Mouse (Mus musculus): Measurements from ENCODE around the gene Map3k1. TPM values are rescaled to one million over a fixed set of nuclear protein-coding genes. Genes with fewer than 3 reads are reported as not detected.
"Not testable (repeated sequence)": the region's sequence is repeated elsewhere in the genome, so short reads cannot be mapped to it uniquely, and the experiment has no call there.

Gene Map3k1
- polyA plus RNA-seq, 1 experiment, result 19.8 TPM

DNA sequence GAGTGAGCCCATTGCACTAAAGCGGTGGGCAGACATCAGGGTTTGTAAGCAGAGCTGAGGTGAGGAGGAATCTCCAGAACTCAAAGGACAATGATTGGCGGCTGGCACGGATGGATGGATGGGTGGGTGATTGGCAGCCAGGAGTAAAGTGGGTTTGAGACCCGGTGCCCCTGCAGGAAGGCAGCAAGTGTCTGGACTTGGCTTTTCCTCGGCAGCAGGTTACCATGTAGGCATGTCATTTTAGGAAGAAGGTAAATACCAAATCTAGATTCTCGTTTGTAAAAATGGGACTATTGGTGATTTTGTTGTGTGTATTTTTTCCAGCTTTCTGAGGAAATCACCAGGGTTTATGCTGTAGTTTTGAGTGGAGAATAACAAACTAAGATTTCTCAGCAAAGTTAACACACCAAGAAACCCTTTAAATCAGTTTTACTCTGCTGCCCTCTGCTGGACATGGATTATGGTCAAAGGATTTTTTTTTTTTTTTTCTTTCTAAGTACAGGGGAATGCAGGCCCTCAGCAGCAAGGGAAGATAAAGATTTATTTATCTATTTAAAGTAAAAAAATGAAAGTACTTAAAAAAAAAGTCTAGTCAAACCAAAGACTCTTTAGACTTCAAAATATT is 66.7 kb downstream of the Map3k1 start:
- no peak for DNase-seq (ENCODE audit: low spot score)

DNA sequence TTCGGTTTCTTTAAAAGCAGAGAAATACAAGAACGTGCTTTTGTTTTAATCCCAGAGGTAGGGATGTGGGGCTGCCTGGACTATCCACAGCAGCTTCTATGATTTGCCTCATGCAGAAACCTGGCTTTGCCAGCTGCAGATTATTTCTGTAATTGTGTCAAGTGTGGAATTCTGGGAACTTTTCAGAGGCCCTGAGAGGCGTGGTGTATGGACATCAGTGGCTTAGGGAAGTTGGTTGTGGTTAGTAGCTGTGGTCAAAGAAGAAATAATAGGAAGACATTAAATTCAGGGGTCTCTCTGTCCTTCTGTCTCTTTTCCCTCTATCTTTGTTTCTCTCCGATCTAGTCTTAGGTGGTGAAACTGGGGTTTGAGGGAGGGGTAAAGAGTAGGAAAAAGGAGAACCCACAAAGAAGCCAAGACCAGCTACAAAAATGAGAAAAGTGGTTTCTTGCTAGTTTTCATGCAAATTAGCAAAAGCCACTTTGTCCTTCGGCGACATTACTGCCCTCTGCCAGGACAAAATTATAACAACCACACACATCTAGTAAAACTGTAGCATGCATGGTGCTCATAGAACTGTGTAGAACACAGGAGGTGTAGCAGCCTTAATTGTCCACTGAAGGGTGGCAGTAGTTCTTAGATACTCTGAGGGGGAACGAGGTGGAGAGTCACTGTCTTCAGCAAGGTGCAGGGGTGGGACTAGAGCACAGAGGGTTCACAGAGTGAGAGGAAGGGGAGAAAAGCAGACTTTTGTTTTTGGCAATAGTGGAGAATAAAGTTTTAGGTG is 67.4 kb downstream of the Map3k1 start:
- DNase-seq (ENCODE audit: low spot score), result no peak

GRCm38 (mm10) chr13:111726898-111727297 is 81.9 kb downstream of the Map3k1 start:
- no peak for DNase-seq (ENCODE audit: low spot score)

DNA sequence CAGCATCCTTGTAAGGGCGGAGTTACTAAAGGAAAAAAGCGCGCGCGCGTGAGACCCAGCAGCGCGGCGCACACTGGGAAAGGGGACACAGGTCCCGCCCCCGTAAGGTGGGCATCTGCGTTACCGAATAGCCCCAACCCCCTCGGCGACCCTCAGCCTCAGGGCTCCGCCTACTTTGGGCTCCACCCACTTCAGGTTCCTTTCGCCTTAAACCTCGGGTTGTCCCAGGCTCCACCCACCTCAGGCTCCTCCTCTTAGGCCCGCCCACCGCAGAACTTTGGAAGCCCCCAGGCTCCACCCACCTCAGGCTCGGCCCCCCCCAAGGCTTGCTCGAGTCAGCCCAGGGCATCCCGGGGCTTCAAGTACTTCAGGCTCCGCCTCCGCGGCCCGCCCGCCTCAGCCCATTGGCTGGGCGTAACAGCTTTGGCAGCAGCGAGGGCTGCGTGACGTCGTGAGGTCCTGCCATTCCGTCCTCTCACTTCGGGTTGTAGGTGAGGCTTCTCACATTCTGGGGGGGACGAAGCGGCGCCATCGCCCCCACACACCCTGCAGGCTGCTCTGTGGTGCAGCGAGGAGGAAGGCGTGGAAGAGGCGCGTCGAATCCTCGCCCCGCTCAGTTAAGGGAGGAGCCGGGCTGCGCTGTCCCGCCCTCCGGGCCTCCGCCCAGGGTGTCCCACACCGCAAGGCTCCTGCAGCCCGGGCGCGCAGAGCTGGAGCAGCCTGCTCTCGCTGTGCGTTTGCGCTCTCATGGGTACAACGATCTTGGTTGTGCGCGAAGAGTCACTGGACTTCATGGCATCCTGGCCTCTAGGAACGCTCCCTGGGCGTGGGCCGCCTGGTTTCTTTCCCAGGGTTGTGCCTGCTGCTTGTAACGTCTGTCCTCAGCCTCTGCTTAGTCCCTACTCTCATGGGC is 83.4 kb downstream of the Map3k1 start:
- peak; percentile 86 for DNase-seq (ENCODE audit: low spot score)

DNA sequence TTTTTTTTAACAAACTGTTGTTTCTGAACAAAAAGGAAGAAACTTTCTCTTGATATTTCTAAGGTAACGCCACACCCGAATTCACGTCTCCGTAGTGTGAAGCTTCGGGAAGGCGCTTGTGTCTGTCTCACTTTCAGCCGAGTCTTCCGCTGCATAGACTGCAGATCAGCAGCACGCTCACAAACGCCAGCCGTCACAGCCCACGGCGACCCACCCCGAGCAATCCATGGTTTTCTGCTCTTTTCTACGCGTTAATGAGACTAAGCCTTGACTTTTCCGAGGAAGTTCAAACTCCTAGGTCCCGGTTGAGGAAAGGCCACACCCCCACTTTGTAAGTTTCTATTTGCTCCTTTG is 84.0 kb downstream of the Map3k1 start:
- no peak for DNase-seq (ENCODE audit: low spot score)

DNA sequence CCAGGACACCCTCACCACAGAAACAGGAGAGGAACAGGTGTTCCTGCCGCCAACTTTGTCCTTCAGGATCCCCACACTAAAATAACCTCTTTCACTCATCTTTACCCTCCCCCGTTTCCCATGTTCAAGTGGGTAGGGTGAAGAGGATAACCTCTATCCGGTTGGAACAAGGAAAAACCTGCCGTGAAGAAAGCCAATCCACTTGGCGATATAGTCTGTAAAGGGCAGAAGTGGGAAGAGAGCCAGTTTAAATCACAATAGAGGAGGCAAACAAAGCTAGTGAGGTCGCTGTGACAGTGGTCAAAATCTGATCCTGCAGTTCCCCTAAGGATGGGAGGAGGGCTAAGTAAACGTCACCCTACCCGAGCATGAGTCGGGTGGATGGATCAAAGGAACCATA is 89.1 kb downstream of the Map3k1 start:
- no peak for DNase-seq (ENCODE audit: low spot score)

DNA sequence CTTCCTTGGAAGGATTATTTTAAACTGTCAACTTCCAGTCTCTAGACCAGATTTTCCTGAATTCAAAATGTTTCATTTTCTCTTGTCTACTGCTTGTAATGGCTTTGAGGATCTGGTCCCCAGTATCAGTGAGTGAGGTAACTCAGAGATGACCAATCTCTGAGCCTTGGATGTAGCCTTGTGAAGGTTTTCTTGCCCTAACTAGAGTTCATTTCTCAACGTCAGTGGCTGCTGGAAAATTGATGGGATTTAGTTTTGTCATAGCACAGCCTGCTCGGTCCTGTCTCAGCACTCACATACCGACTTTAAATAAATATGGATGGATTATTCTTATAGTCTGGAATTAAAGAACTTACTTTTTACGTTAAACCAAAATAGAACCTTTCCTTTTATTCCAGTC is 98.3 kb downstream of the Map3k1 start:
- DNase-seq (ENCODE audit: low spot score), result no peak

DNA sequence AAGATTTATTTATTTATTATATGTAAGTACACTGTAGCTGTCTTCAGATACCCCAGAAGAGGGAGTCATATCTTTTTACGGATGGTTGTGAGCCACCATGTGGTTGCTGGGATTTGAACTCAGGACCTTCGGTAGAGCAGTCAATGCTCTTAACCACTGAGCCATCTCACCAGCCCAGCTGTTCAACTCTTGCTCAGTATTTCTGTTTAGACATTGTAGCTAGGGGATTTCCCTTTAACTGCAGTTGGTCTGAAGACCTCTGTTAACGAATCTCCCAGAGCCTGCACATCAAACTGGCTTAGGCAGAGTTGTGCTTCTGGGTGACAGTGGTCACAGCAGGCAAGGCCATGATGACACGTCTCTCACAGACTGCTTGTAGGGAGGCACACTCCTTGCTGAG is 104.8 kb downstream of the Map3k1 start:
- not testable (repeated sequence) for DNase-seq (ENCODE audit: low spot score)

DNA sequence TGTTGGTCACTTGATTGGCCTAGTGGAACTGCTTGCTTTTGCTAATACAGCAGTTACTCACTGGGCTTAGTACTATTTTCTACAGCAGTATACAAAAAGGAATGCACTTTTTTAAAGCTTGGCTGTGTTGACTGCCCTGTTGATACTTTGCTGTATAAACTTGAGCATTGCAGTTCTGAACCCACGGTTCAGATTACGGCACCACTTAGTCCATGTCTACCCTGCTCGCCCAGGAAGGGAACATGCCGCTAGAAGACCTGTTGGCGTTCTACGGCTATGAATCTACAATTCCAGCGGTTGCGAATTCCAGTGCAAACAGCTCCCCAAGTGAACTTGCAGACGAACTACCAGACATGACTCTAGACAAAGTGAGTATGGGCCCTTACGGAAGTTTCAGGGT is 105.4 kb downstream of the Map3k1 start:
- DNase-seq (ENCODE audit: low spot score), result no peak

Other genes with a start within 250 kb of the Map3k1 start
- not detected in 2 replicates for gene Gm10198, start 216.2 kb downstream of the Map3k1 start, polyA plus RNA-seq (2012; rRNA removed)
- gene Mier3, start 128.0 kb downstream of the Map3k1 start, polyA plus RNA-seq (2012; rRNA removed), result 11.0 and 11.9 TPM in 2 replicates